ENCODE assay signal across 16 mouse cellular contexts in the genomic region with DNA sequence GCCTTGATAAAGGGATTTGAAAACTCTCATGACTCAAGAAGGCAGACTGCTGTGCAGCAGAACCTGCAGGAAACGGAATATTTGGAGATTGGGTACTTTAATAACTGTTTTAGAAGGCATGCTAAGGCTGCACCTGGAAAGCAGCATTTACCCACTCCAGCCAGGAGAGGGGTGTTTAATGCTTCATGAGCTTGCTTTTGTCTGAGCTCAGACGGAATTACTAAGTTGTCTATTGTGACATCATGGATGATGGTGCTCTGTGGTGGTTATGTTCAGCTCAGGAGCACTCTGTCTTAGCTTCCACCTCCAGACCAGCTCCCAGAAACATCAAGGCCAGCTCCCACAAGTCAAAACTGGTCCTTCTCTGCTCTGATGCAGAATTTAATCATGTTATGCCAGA. TPM values are rescaled to one million over a fixed set of nuclear protein-coding genes. Genes with fewer than 3 reads are reported as not detected.
DNase-seq lines count a peak whose midpoint lies in the region; ATAC-seq and TF ChIP-seq lines count a peak whose summit lies in the region.
"Had no signal": no experiment of that assay in that cellular context is flagged by ENCODE, and none has a peak within 500 bp of the region (broad histone marks: within the 10 kb centered on the region; RNA-seq: fewer than 3 reads in every experiment).

No protein-coding gene starts in this region.

- DNase-seq in forebrain, embryonic 11.5 days (ENCODE audit: low spot score), result no peak
- no peak for DNase-seq in forebrain, embryonic 14.5 days (ENCODE audit: low spot score)
- DNase-seq in midbrain, embryonic 11.5 days (ENCODE audit: low spot score, missing footprints), result peak; percentile 88
- DNase-seq in midbrain, embryonic 10.5 days (ENCODE audit: low spot score), result no peak
- DNase-seq in hindbrain, postnatal 0 days (ENCODE audit: low spot score), result peak; percentile 61
- peak; percentile 70 for DNase-seq in retina, embryonic 14.5 days (ENCODE audit: low spot score)
- no peak for DNase-seq in ovary, postnatal 14 days (ENCODE audit: low spot score)
- no peak for DNase-seq in lung, adult 18-20 months
- DNase-seq: gastrocnemius, adult 2 months; kidney, postnatal 25 days; liver, embryonic 13.5 days; lung, postnatal 14 days had no signal

- H3K9me3 ChIP-seq in forebrain, embryonic 11.5 days (ENCODE audit: control insufficient read depth, low read length), result no peaks in the 10 kb centered on the region
- no peaks in the 10 kb centered on the region for H3K9me3 ChIP-seq in forebrain, embryonic 14.5 days (replicated peaks; ENCODE audit: control insufficient read depth, low read length)
- H3K9me3 ChIP-seq in midbrain, embryonic 11.5 days (ENCODE audit: control insufficient read depth, low read length), result no peaks in the 10 kb centered on the region
- H3K9me3 ChIP-seq in midbrain, embryonic 10.5 days (replicated peaks), result no peaks in the 10 kb centered on the region
- no peaks in the 10 kb centered on the region for H3K9me3 ChIP-seq in hindbrain, postnatal 0 days (ENCODE audit: low read length)
- H3K9me3 ChIP-seq: heart, embryonic 12.5 days; liver, embryonic 13.5 days had no signal

- no peaks in the 10 kb centered on the region for H3K36me3 ChIP-seq in forebrain, embryonic 11.5 days (ENCODE audit: control insufficient read depth, insufficient read depth, low read length)
- H3K36me3 ChIP-seq in forebrain, embryonic 14.5 days (ENCODE audit: control insufficient read depth, insufficient read depth, low read length), result no peaks in the 10 kb centered on the region
- H3K36me3 ChIP-seq in midbrain, embryonic 11.5 days (ENCODE audit: control insufficient read depth, insufficient read depth, low read length), result no peaks in the 10 kb centered on the region
- H3K36me3 ChIP-seq in midbrain, embryonic 10.5 days, result no peaks in the 10 kb centered on the region
- no peaks in the 10 kb centered on the region for H3K36me3 ChIP-seq in hindbrain, postnatal 0 days (ENCODE audit: insufficient read depth, low read length)
- H3K36me3 ChIP-seq: heart, embryonic 12.5 days; liver, embryonic 13.5 days had no signal

- no peak overlapping the region for H3K9ac ChIP-seq in forebrain, embryonic 11.5 days (ENCODE audit: low read length)
- no peak overlapping the region for H3K9ac ChIP-seq in forebrain, embryonic 14.5 days (ENCODE audit: low read length)
- no peak overlapping the region for H3K9ac ChIP-seq in midbrain, embryonic 11.5 days (ENCODE audit: low read length)
- H3K9ac ChIP-seq in hindbrain, postnatal 0 days (replicated peaks; ENCODE audit: low read length), result no peak overlapping the region
- H3K9ac ChIP-seq: heart, embryonic 12.5 days; liver, embryonic 13.5 days had no signal

- no peak overlapping the region for H3K4me3 ChIP-seq in forebrain, embryonic 11.5 days (ENCODE audit: low read depth, low read length)
- H3K4me3 ChIP-seq in forebrain, embryonic 14.5 days (ENCODE audit: low read depth, low read length), result no peak overlapping the region
- H3K4me3 ChIP-seq in midbrain, embryonic 11.5 days (ENCODE audit: low read depth, low read length), result no peak overlapping the region
- no peak overlapping the region for H3K4me3 ChIP-seq in midbrain, embryonic 10.5 days
- H3K4me3 ChIP-seq in hindbrain, postnatal 0 days (ENCODE audit: low read length), result no peak overlapping the region
- H3K4me3 ChIP-seq: gastrocnemius, adult 2 months; heart, embryonic 12.5 days; liver, embryonic 13.5 days had no signal

- WGBS in forebrain, embryonic 11.5 days, result 16% methylated on average over 2 of the region's 2 CpGs
- WGBS in forebrain, embryonic 14.5 days, result 21% methylated on average over 2 of the region's 2 CpGs
- 15% methylated on average over 2 of the region's 2 CpGs for WGBS in midbrain, embryonic 11.5 days
- WGBS in midbrain, embryonic 10.5 days, result 21% methylated on average over 2 of the region's 2 CpGs
- WGBS in hindbrain, postnatal 0 days, result 36% methylated on average over 2 of the region's 2 CpGs

- H3K27ac ChIP-seq in forebrain, embryonic 11.5 days (ENCODE audit: low read depth, low read length), result no peak overlapping the region
- no peak overlapping the region for H3K27ac ChIP-seq in forebrain, embryonic 14.5 days (ENCODE audit: low read depth, low read length)
- H3K27ac ChIP-seq in midbrain, embryonic 11.5 days (ENCODE audit: low read depth, low read length), result no peak overlapping the region
- H3K27ac ChIP-seq in midbrain, embryonic 10.5 days (replicated peaks), result no peak overlapping the region
- H3K27ac ChIP-seq in hindbrain, postnatal 0 days, result peak overlapping the region; percentile 58
- H3K27ac ChIP-seq: gastrocnemius, adult 2 months; liver, embryonic 13.5 days had no signal

- peaks cover 6% of the 10 kb centered on the region; the same call in 1 of the 2 replicates for H3K4me1 ChIP-seq in forebrain, embryonic 11.5 days (replicated peaks; ENCODE audit: control insufficient read depth, insufficient read depth, low read length)
- H3K4me1 ChIP-seq in forebrain, embryonic 14.5 days (ENCODE audit: control insufficient read depth, insufficient read depth, low read length), result peaks cover 2% of the 10 kb centered on the region; the same call in 1 of the 2 replicates
- H3K4me1 ChIP-seq in midbrain, embryonic 11.5 days (ENCODE audit: control insufficient read depth, insufficient read depth, low read length), result peaks cover 24% of the 10 kb centered on the region
- peaks cover 45% of the 10 kb centered on the region for H3K4me1 ChIP-seq in midbrain, embryonic 10.5 days
- H3K4me1 ChIP-seq in hindbrain, postnatal 0 days (ENCODE audit: insufficient read depth, low read length), result peaks cover 9% of the 10 kb centered on the region

- ATAC-seq in forebrain, embryonic 11.5 days (replicated peaks; ENCODE audit: low FRiP score), result 0 out of 2 replicates have a peak, but pooled peaks have one; percentile 3
- ATAC-seq in forebrain, embryonic 14.5 days, result no peak
- ATAC-seq in midbrain, embryonic 11.5 days (ENCODE audit: low FRiP score), result no peak
- ATAC-seq in hindbrain, postnatal 0 days, result peak; percentile 27; the same call in 1 of the 2 replicates
- ATAC-seq: CD4-positive, CD25-positive, alpha-beta regulatory T cell, adult 4 months; inflammation-experienced regulatory T-cells, adult 6 months had no signal

- no peak overlapping the region for H3K4me2 ChIP-seq in forebrain, embryonic 11.5 days (ENCODE audit: low read depth, low read length, severe bottlenecking)
- no peak overlapping the region for H3K4me2 ChIP-seq in forebrain, embryonic 14.5 days (ENCODE audit: low read length)
- no peak overlapping the region for H3K4me2 ChIP-seq in midbrain, embryonic 11.5 days
- H3K4me2 ChIP-seq in hindbrain, postnatal 0 days (ENCODE audit: low read depth, low read length), result peak overlapping the region; percentile 13; the same call in 1 of the 2 replicates
- H3K4me2 ChIP-seq: heart, embryonic 12.5 days; liver, embryonic 13.5 days had no signal

- peak; percentile 41 for TF ChIP-seq CTCF in hindbrain, postnatal 0 days (IDR thresholded peaks at IDR 0.05; ENCODE audit: low read depth)

- H3K27me3 ChIP-seq in forebrain, embryonic 11.5 days (ENCODE audit: control insufficient read depth, insufficient read depth, low read length), result peaks cover 29% of the 10 kb centered on the region
- H3K27me3 ChIP-seq in forebrain, embryonic 14.5 days (replicated peaks; ENCODE audit: control insufficient read depth, insufficient read depth, low read length), result peaks cover 40% of the 10 kb centered on the region
- H3K27me3 ChIP-seq in midbrain, embryonic 11.5 days (ENCODE audit: control insufficient read depth, insufficient read depth, low read length), result peaks cover 6% of the 10 kb centered on the region; the same call in 1 of the 2 replicates
- peaks cover 66% of the 10 kb centered on the region for H3K27me3 ChIP-seq in midbrain, embryonic 10.5 days (ENCODE audit: low read depth, poor library complexity, severe bottlenecking)
- no peaks in the 10 kb centered on the region for H3K27me3 ChIP-seq in hindbrain, postnatal 0 days (ENCODE audit: insufficient read depth, low read length)

RNA-seq across cellular contexts. Expression of a gene that starts 7.5 kb away (rescaled TPM):
- 16.6 and 20.5 TPM in 2 replicates for polyA plus RNA-seq in forebrain, embryonic 11.5 days (2014; fragmentation: Nextera tagmentation; extraction: Ambion mirVana)
- 18.2 and 20.6 TPM in 2 replicates for polyA plus RNA-seq in forebrain, embryonic 14.5 days (2014; fragmentation: Nextera tagmentation; extraction: Ambion mirVana)
- polyA plus RNA-seq in midbrain, embryonic 11.5 days (2014; fragmentation: Nextera tagmentation; extraction: Ambion mirVana), result 92.8 and 102 TPM in 2 replicates
- polyA plus RNA-seq in midbrain, embryonic 10.5 days (2016; fragmentation: Nextera tagmentation; extraction: Ambion mirVana), result 33.1 and 47.5 TPM in 2 replicates
- total RNA-seq in hindbrain, postnatal 0 days (2014; rRNA removed), result 132 and 137 TPM in 2 replicates
- polyA plus RNA-seq in hindbrain, postnatal 0 days (2015; fragmentation: Nextera tagmentation; extraction: Ambion mirVana), result 175 and 179 TPM in 2 replicates
- polyA plus RNA-seq: inflammation-experienced regulatory T-cells, adult 6 months; testis, adult 2 months had no signal

Comparison
In these comparisons a context has a peak if more than half of its experiments do, and no peak if none do; other contexts are left out.
1. ATAC-seq: peak in forebrain, embryonic 11.5 days (single experiment) and hindbrain, postnatal 0 days (single experiment); none in forebrain, embryonic 14.5 days (single experiment) and midbrain, embryonic 11.5 days (single experiment).
2. DNase-seq: peak in midbrain, embryonic 11.5 days (single experiment), hindbrain, postnatal 0 days (single experiment) and retina, embryonic 14.5 days (single experiment); none in forebrain, embryonic 11.5 days (single experiment), forebrain, embryonic 14.5 days (single experiment), midbrain, embryonic 10.5 days (single experiment), ovary, postnatal 14 days (single experiment) and lung, adult 18-20 months (0 of 2).